Mouse (Mus musculus): ENCODE data around the gene Smurf2. TPM values are rescaled to one million over a fixed set of nuclear protein-coding genes. Genes with fewer than 3 reads are reported as not detected.

Gene Smurf2
- polyA plus RNA-seq, 1 experiment from 2014 or later: 4.8 TPM

GRCm38 (mm10) chr11:106779388-106780088 lies 141.0 kb downstream of the Smurf2 start, which contains the start of gene Polg2:
Gene Polg2 (minus strand): TSS chr11:106779537.
- Histone ChIP-seq H3K4me1 (ENCODE audit: insufficient read depth) (peaks cover 15% of the 10 kb centered on the region), H3K9me3 (ENCODE audit: low read length) (no peaks in the 10 kb centered on the region), H3K4me2 (ENCODE audit: low read depth, low read length) (peak within 1 kb of the TSS; percentile 88), H3K4me3 (ENCODE audit: low read depth, low read length) (peak within 1 kb of the TSS; percentile 67), H3K27me3 (ENCODE audit: insufficient read depth, low read length) (no peaks in the 10 kb centered on the region), H3K9ac (replicated peaks) (peak within 1 kb of the TSS; percentile 86), H3K36me3 (replicated peaks; ENCODE audit: insufficient read depth, low read length) (peaks cover 63% of the 10 kb centered on the region), H3K27ac (ENCODE audit: low read depth) (peak within 1 kb of the TSS; percentile 93)
- peak; percentile 58; the same call in 1 of the 2 replicates for TF ChIP-seq EP300 (IDR thresholded peaks at IDR 0.05; ENCODE audit: low read depth)
- TF ChIP-seq CTCF (IDR thresholded peaks at IDR 0.05; ENCODE audit: low read depth): no peak
- DNase-seq (peak; percentile 93), ATAC-seq (peak; percentile 97)
- 4% methylated on average over 30 of the region's 30 CpGs for WGBS (ENCODE audit: insufficient replicate concordance)

- no peaks in the 10 kb centered on the region for H3K27me3 ChIP-seq (ENCODE audit: insufficient read depth, low read length)
- peaks cover 62% of the 10 kb centered on the region for H3K36me3 ChIP-seq (replicated peaks; ENCODE audit: insufficient read depth, low read length)
- H3K27ac ChIP-seq (ENCODE audit: low read depth): peak overlapping the region; percentile 93
- TF ChIP-seq CTCF (IDR thresholded peaks at IDR 0.05; ENCODE audit: low read depth) (no peak), EP300 (IDR thresholded peaks at IDR 0.05; ENCODE audit: low read depth) (no peak)
- DNase-seq: no peak
- H3K9ac ChIP-seq (replicated peaks): peak overlapping the region; percentile 86
- H3K4me3 ChIP-seq (ENCODE audit: low read depth, low read length): peak overlapping the region; percentile 67
- peaks cover 15% of the 10 kb centered on the region for H3K4me1 ChIP-seq (ENCODE audit: insufficient read depth)
- H3K4me2 ChIP-seq (ENCODE audit: low read depth, low read length): peak overlapping the region; percentile 88
- ATAC-seq: peak; percentile 69
- 1% methylated on average over 39 of the region's 39 CpGs for WGBS (ENCODE audit: insufficient replicate concordance)
- no peaks in the 10 kb centered on the region for H3K9me3 ChIP-seq (ENCODE audit: low read length)
Measured at GRCm38 (mm10) chr11:106778589-106779387, 141.7 kb downstream of the Smurf2 start.

DNA sequence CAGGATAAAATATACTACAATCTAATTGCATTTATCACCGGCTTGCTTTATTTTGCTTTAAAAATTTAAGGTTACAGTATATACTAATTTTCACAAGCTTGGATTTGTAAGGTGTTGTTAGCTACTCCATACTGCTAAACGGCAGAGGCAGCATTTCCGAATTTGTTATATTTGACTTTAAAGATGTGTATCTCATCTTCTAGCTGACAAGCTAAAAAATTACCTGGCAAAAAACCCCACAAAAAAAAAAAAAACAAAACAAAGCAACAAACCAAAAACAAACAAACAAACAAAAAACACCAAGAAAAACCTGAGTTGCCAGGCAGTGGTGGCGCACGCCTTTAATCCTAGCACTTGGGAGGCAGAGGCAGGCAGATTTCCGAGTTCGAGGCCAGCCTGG lies 142.4 kb downstream of the Smurf2 start:
- ATAC-seq (no peak), DNase-seq (no peak)
- H3K27ac ChIP-seq (ENCODE audit: low read depth): no peak overlapping the region; the same call in 1 of the 2 replicates
- no peak overlapping the region for H3K9ac ChIP-seq (replicated peaks)
- H3K27me3 ChIP-seq (ENCODE audit: insufficient read depth, low read length): no peaks in the 10 kb centered on the region
- 76% methylated on average over 7 of the region's 7 CpGs for WGBS (ENCODE audit: insufficient replicate concordance)
- H3K4me2 ChIP-seq (ENCODE audit: low read depth, low read length): peak overlapping the region; percentile 88
- peaks cover 15% of the 10 kb centered on the region for H3K4me1 ChIP-seq (ENCODE audit: insufficient read depth)
- TF ChIP-seq CTCF (IDR thresholded peaks at IDR 0.05; ENCODE audit: low read depth): no peak
- TF ChIP-seq EP300 (IDR thresholded peaks at IDR 0.05; ENCODE audit: low read depth): no peak
- H3K9me3 ChIP-seq (ENCODE audit: low read length): no peaks in the 10 kb centered on the region
- 0 out of 2 replicates have a peak overlapping the region, but pooled peaks have one; percentile 9 for H3K4me3 ChIP-seq (ENCODE audit: low read depth, low read length)
- H3K36me3 ChIP-seq (replicated peaks; ENCODE audit: insufficient read depth, low read length): peaks cover 62% of the 10 kb centered on the region

DNA sequence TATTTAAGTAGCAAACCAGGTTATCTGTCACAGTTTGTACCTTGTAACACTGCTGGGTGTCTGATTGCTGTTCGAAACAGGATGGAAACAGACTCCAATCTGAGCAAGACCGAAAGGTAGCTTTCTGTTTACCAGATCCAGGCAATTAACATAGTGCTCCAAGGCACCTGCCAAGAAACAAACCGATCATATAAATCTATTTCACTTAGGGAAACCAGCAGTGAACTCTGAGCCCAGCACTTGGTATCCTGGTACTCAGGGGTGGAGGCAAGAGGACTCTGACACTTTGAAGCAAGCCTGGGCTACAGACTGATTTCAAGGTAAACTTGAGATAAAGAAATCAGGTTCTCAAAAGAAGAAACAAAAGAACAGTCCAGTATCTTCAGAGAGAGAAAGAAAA lies 143.1 kb downstream of the Smurf2 start:
- H3K27ac ChIP-seq (ENCODE audit: low read depth): peak overlapping the region; percentile 65; the same call in 1 of the 2 replicates
- 71% methylated on average over 3 of the region's 3 CpGs for WGBS (ENCODE audit: insufficient replicate concordance)
- ATAC-seq: no peak
- H3K4me3 ChIP-seq (ENCODE audit: low read depth, low read length): 0 out of 2 replicates have a peak overlapping the region, but pooled peaks have one; percentile 9
- peaks cover 15% of the 10 kb centered on the region for H3K4me1 ChIP-seq (ENCODE audit: insufficient read depth)
- H3K9ac ChIP-seq (replicated peaks): peak overlapping the region; percentile 5
- TF ChIP-seq CTCF (IDR thresholded peaks at IDR 0.05; ENCODE audit: low read depth): no peak
- no peak for TF ChIP-seq EP300 (IDR thresholded peaks at IDR 0.05; ENCODE audit: low read depth)
- H3K27me3 ChIP-seq (ENCODE audit: insufficient read depth, low read length): no peaks in the 10 kb centered on the region
- peak overlapping the region; percentile 88 for H3K4me2 ChIP-seq (ENCODE audit: low read depth, low read length)
- H3K9me3 ChIP-seq (ENCODE audit: low read length): no peaks in the 10 kb centered on the region
- no peak for DNase-seq
- peaks cover 62% of the 10 kb centered on the region for H3K36me3 ChIP-seq (replicated peaks; ENCODE audit: insufficient read depth, low read length)

DNA sequence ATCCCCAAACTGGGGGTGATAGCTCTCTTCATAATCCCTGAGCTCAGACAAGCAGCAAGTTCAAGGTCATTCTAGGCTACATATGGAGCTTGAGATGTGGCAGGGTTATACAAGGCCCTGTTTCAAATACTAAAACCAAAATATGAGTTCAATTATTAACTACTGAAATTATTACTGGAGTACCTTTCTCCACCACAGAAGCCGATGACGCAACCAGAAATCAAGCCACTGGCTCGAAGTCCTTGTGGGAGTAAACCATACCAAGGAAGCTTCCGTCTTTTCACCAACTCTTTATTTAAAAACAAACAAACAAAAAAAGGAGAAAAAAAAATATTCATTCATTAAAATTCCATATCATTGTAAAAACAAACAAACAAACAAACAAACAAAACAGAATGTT lies 143.6 kb downstream of the Smurf2 start:
- TF ChIP-seq EP300 (IDR thresholded peaks at IDR 0.05; ENCODE audit: low read depth) (no peak), CTCF (IDR thresholded peaks at IDR 0.05; ENCODE audit: low read depth) (no peak)
- DNase-seq: no peak
- Histone ChIP-seq H3K27me3 (ENCODE audit: insufficient read depth, low read length) (no peaks in the 10 kb centered on the region), H3K36me3 (replicated peaks; ENCODE audit: insufficient read depth, low read length) (peaks cover 62% of the 10 kb centered on the region), H3K9ac (replicated peaks) (no peak overlapping the region), H3K4me1 (ENCODE audit: insufficient read depth) (peaks cover 15% of the 10 kb centered on the region), H3K27ac (ENCODE audit: low read depth) (peak overlapping the region; percentile 65; the same call in 1 of the 2 replicates), H3K4me3 (ENCODE audit: low read depth, low read length) (no peak overlapping the region), H3K9me3 (ENCODE audit: low read length) (no peaks in the 10 kb centered on the region), H3K4me2 (ENCODE audit: low read depth, low read length) (peak overlapping the region; percentile 88)
- 60% methylated on average over 4 of the region's 4 CpGs for WGBS (ENCODE audit: insufficient replicate concordance)
- ATAC-seq: no peak

GRCm38 (mm10) chr11:106773061-106773460 lies 147.5 kb downstream of the Smurf2 start:
- no peaks in the 10 kb centered on the region for H3K27me3 ChIP-seq (ENCODE audit: insufficient read depth, low read length)
- 90% methylated on average over 9 of the region's 9 CpGs for WGBS (ENCODE audit: insufficient replicate concordance)
- DNase-seq (no peak), ATAC-seq (no peak)
- peaks cover 6% of the 10 kb centered on the region; the same call in 1 of the 2 replicates for H3K4me1 ChIP-seq (ENCODE audit: insufficient read depth)
- no peak overlapping the region for H3K4me3 ChIP-seq (ENCODE audit: low read depth, low read length)
- H3K27ac ChIP-seq (ENCODE audit: low read depth): no peak overlapping the region
- TF ChIP-seq EP300 (IDR thresholded peaks at IDR 0.05; ENCODE audit: low read depth) (no peak), CTCF (IDR thresholded peaks at IDR 0.05; ENCODE audit: low read depth) (no peak)
- H3K4me2 ChIP-seq (ENCODE audit: low read depth, low read length): no peak overlapping the region
- no peak overlapping the region for H3K9ac ChIP-seq (replicated peaks)
- H3K36me3 ChIP-seq (replicated peaks; ENCODE audit: insufficient read depth, low read length): peaks cover 71% of the 10 kb centered on the region
- peaks cover under 1% of the 10 kb centered on the region; the same call in 1 of the 2 replicates for H3K9me3 ChIP-seq (ENCODE audit: low read length)
